Mouse (Mus musculus) CH12.LX (cell line): ENCODE results near the gene Sycp2. TPM values are rescaled to one million over a fixed set of nuclear protein-coding genes. Genes with fewer than 3 reads are reported as not detected.

Experiments used
- DNase-seq: peaks from one replicate; pipeline ENCODE4 v3.0.0-alpha.2; 2013; ENCODE audit errors: extremely low read depth
- H3K27ac ChIP-seq: 2 replicates; pipeline ENCODE4 v1.5.1; 2012; ENCODE audit warnings: low read depth, mild to moderate bottlenecking, control low read depth, moderate library complexity; ENCODE audit not compliant: insufficient read depth
- H3K27me3 ChIP-seq: replicated peaks from 2 replicates; pipeline ENCODE3; 2012; ENCODE audit warnings: inconsistent platforms
- H3K36me3 ChIP-seq, 2 experiments: replicated peaks in 1 of 2; 2 replicates each; pipeline versions ENCODE3 to v1.6.1; 2012; ENCODE audit warnings: inconsistent platforms in 1 of 2, low read length in 1 of 2, mild to moderate bottlenecking in 1 of 2, mixed read lengths in 1 of 2, moderate library complexity in 1 of 2; ENCODE audit not compliant: control insufficient read depth in 1 of 2, insufficient read depth in 1 of 2
- H3K4me1 ChIP-seq, 2 experiments: 2 replicates each; pipeline ENCODE4 v1.6.1; 2012; ENCODE audit warnings: inconsistent platforms in 1 of 2, moderate library complexity in 1 of 2; ENCODE audit not compliant: insufficient read depth in 2 of 2, control insufficient read depth in 1 of 2
- H3K4me2 ChIP-seq: 2 replicates; pipeline ENCODE4 v1.6.1; 2012; ENCODE audit warnings: low read depth, mild to moderate bottlenecking, control low read depth; ENCODE audit not compliant: poor library complexity, insufficient read depth, severe bottlenecking
- H3K4me3 ChIP-seq, 3 experiments: fragments of 150-350 bp in 1 of 3; sonication (generic) in 1 of 3; replicated peaks in 1 of 3; 2 replicates each; pipeline versions ENCODE3 to v1.5.1; 2011 to 2012; ENCODE audit warnings: low read depth in 2 of 3, low read length in 2 of 3, mild to moderate bottlenecking in 2 of 3, moderate library complexity in 2 of 3, control low read depth in 1 of 3, improper control_type of control experiment in 1 of 3, inconsistent platforms in 1 of 3, mixed read lengths in 1 of 3; ENCODE audit not compliant: poor library complexity in 1 of 3
- H3K79me2 ChIP-seq: replicated peaks from 2 replicates; pipeline ENCODE4 v1.6.1; 2012; ENCODE audit warnings: mild to moderate bottlenecking, moderate library complexity; ENCODE audit not compliant: control insufficient read depth, poor library complexity, insufficient read depth, severe bottlenecking; ENCODE audit errors: extremely low read depth
- H3K9ac ChIP-seq: 2 replicates; pipeline ENCODE4 v1.6.1; 2012; ENCODE audit warnings: low read depth, mild to moderate bottlenecking, control low read depth, moderate library complexity; ENCODE audit not compliant: insufficient read depth
- H3K9me3 ChIP-seq: replicated peaks from 2 replicates; pipeline ENCODE3; 2012; ENCODE audit warnings: low read length, inconsistent platforms, mixed read lengths
- BHLHE40 ChIP-seq: IDR thresholded peaks from 2 replicates; pipeline ENCODE4 v1.6.1; 2011; ENCODE audit warnings: mild to moderate bottlenecking, low read depth, low read length, improper control_type of control experiment
- CHD1 ChIP-seq: IDR thresholded peaks from 2 replicates; pipeline ENCODE4 v1.6.1; 2012; ENCODE audit warnings: low read depth, low read length, improper control_type of control experiment, inconsistent platforms
- CHD2 ChIP-seq: IDR thresholded peaks from 2 replicates; pipeline ENCODE4 v1.6.1; 2011; ENCODE audit warnings: low read length, improper control_type of control experiment
- CTCF ChIP-seq, 2 experiments: IDR thresholded peaks in 1 of 2; conservative IDR thresholded peaks in 1 of 2; 2 replicates each; pipeline ENCODE4 v1.5.1; 2011 to 2012; ENCODE audit warnings: low read depth in 2 of 2, low read length in 2 of 2, improper control_type of control experiment in 1 of 2, inconsistent platforms in 1 of 2, mild to moderate bottlenecking in 1 of 2, moderate library complexity in 1 of 2
- ELF1 ChIP-seq: IDR thresholded peaks from 2 replicates; pipeline ENCODE4 v1.6.1; 2014; ENCODE audit warnings: low read depth, mild to moderate bottlenecking, inconsistent platforms, low read length, improper control_type of control experiment
- EP300 ChIP-seq: IDR thresholded peaks from 2 replicates; pipeline ENCODE4 v1.6.1; 2011; ENCODE audit warnings: low read length, improper control_type of control experiment
- ETS1 ChIP-seq: conservative IDR thresholded peaks from 2 replicates; pipeline ENCODE4 v1.6.1; 2012; ENCODE audit warnings: low read depth, mild to moderate bottlenecking, inconsistent platforms, low read length, improper control_type of control experiment, moderate library complexity
- HCFC1 ChIP-seq: IDR thresholded peaks from 2 replicates; pipeline ENCODE4 v1.6.1; 2012; ENCODE audit warnings: low read depth, mild to moderate bottlenecking, inconsistent platforms, low read length, improper control_type of control experiment
- JUN ChIP-seq: IDR thresholded peaks from 2 replicates; pipeline ENCODE4 v1.6.1; 2011; ENCODE audit warnings: low read depth, mild to moderate bottlenecking, low read length, improper control_type of control experiment, moderate library complexity; ENCODE audit not compliant: insufficient read depth
- KAT2A ChIP-seq: IDR thresholded peaks from 2 replicates; pipeline ENCODE4 v1.6.1; 2012; ENCODE audit warnings: low read length, improper control_type of control experiment, inconsistent platforms; ENCODE audit not compliant: insufficient replicate concordance
- MAFK ChIP-seq: IDR thresholded peaks from 2 replicates; pipeline ENCODE4 v1.6.1; 2011; ENCODE audit warnings: low read length, improper control_type of control experiment; ENCODE audit not compliant: insufficient replicate concordance
- MEF2A ChIP-seq: IDR thresholded peaks from 2 replicates; pipeline ENCODE4 v1.6.1; 2014; ENCODE audit warnings: low read depth, mild to moderate bottlenecking, inconsistent platforms, low read length, improper control_type of control experiment, borderline replicate concordance
- NELFE ChIP-seq: IDR thresholded peaks from 2 replicates; pipeline ENCODE4 v1.6.1; 2011; ENCODE audit warnings: low read depth, low read length, improper control_type of control experiment
- PAX5 ChIP-seq: IDR thresholded peaks from 2 replicates; pipeline ENCODE4 v1.6.1; 2012; ENCODE audit warnings: low read length, inconsistent platforms, mixed read lengths
- POLR2A ChIP-seq: IDR thresholded peaks from 2 replicates; pipeline ENCODE4 v1.6.1; 2011; ENCODE audit warnings: low read depth, mild to moderate bottlenecking, improper control_type of control experiment, low read length
- POLR2AphosphoS2 ChIP-seq: IDR thresholded peaks from 2 replicates; pipeline ENCODE4 v1.6.1; 2011; ENCODE audit warnings: low read depth, low read length, improper control_type of control experiment
- RAD21 ChIP-seq: IDR thresholded peaks from 2 replicates; pipeline ENCODE4 v1.6.1; 2011; ENCODE audit warnings: low read depth, mild to moderate bottlenecking, low read length, improper control_type of control experiment, moderate library complexity
- RCOR1 ChIP-seq: conservative IDR thresholded peaks from 2 replicates; pipeline ENCODE4 v1.6.1; 2012; ENCODE audit warnings: low read depth, mild to moderate bottlenecking, inconsistent platforms, low read length, improper control_type of control experiment
- SMC3 ChIP-seq: IDR thresholded peaks from 2 replicates; pipeline ENCODE4 v1.6.1; 2011; ENCODE audit warnings: low read depth, low read length, improper control_type of control experiment
- TBP ChIP-seq: conservative IDR thresholded peaks from 2 replicates; pipeline ENCODE4 v1.6.1; 2011; ENCODE audit warnings: low read depth, low read length, improper control_type of control experiment
- TCF12 ChIP-seq: IDR thresholded peaks from 2 replicates; pipeline ENCODE4 v1.6.1; 2014; ENCODE audit warnings: low read depth, mild to moderate bottlenecking, inconsistent platforms, low read length, improper control_type of control experiment
- UBTF ChIP-seq: IDR thresholded peaks from 2 replicates; pipeline ENCODE4 v1.6.1; 2012; ENCODE audit warnings: low read depth, mild to moderate bottlenecking, inconsistent platforms, low read length, improper control_type of control experiment, moderate library complexity
- USF2 ChIP-seq: conservative IDR thresholded peaks from 2 replicates; pipeline ENCODE4 v1.6.1; 2011; ENCODE audit warnings: low read depth, low read length, improper control_type of control experiment
- ZKSCAN1 ChIP-seq: IDR thresholded peaks from 2 replicates; pipeline ENCODE4 v1.6.1; 2012; ENCODE audit warnings: low read depth, inconsistent platforms, low read length, improper control_type of control experiment, borderline replicate concordance
- ZNF384 ChIP-seq: IDR thresholded peaks from 2 replicates; pipeline ENCODE4 v1.6.1; 2012; ENCODE audit warnings: low read depth, low read length, improper control_type of control experiment, inconsistent platforms
- dilution Hi-C: fragments of 300-500 bp; cut with MboI; formaldehyde crosslinking; loops from 2 replicates; pipeline ENCODE4 v1.14.3; 2020; ENCODE audit warnings: low sequenced_read_pairs; ENCODE audit not compliant: extremely low pct_unique_long_range_greater_than_20kb, extremely low pct_ligation_motif_present
- in situ Hi-C: fragments of 300-500 bp; cut with MboI; formaldehyde crosslinking; loops from 3 replicates; pipeline ENCODE4 v1.14.3; 2019; ENCODE audit warnings: low sequenced_read_pairs, low pct_ligation_motif_present, low pct_unique_long_range_greater_than_20kb, mixed read lengths
- polyA plus RNA-seq: library from polyadenylated mRNA; unstranded; fragments of >175 nt; gene quantifications from 2 replicates; pipeline ENCODE4 v1.2.1, GENCODE M21; 2012; ENCODE audit warnings: low read depth; ENCODE audit not compliant: insufficient read length
- total RNA-seq, 2 experiments: library from RNA; depleted of rRNA; stranded (reverse); fragments of 300-350 nt in 1 of 2; fragments of >200 nt in 1 of 2; gene quantifications; 2 replicates each; pipeline ENCODE4 v1.2.3; 2012 to 2014

The Sycp2 gene
- total RNA-seq (2012; rRNA removed) = 0.04 TPM in 1 of 2 replicates, not detected in the other
- not detected in 2 replicates for total RNA-seq (2014; rRNA removed)
- polyA plus RNA-seq = not detected in 2 replicates

DNA sequence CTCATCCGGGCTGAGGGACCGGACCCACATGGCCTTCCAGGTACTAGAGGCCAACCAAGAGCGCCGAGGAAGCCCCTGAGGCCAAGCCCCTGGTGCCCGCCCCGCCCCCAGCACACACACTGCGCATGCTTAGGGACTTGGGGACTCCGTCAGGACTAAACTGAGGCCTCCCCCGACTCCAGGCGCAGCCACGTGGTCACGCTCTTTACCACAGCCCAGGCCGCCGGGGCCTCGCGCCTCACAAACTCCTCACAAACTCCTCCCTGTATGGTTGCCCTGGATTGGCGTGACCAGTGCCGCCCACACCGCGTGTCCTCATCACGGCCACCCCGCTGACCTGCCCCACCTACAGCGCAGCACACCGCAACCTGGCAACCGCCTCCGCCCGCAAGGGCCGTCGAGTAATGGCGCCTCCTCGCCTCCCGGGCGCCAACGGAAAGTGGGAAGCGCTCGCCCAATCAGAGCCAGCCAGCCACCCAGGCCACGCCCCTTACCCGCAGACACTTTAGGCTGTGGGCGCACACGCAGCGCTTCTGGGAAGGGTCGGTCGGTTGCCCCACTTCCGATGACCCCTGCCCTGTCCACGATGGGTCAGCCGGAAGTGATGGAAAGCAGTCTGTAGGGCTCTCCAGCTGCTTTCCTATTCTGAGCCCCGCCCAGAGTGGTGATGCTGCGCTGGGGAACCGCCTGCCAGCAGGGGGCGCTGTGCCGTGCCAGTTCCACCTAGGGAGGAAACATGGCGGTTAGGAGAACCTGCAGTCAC lies at the start of gene Sycp2:
Gene Sycp2 (minus strand): TSS at position 633 of the 763 bp plus-strand sequence.
- Histone ChIP-seq H3K79me2 (no peaks in the 10 kb centered on the region), H3K9me3 (peaks cover 11% of the 10 kb centered on the region), H3K4me2 (no peak within 1 kb of the TSS), H3K4me3 (no peak within 1 kb of the TSS), H3K4me1 (no peaks in the 10 kb centered on the region), H3K9ac (no peak within 1 kb of the TSS)
- in situ Hi-C loops = no loop called here
- DNase-seq = no peak
- dilution Hi-C loops = no loop called here
- TF ChIP-seq CTCF (conservative IDR thresholded peaks at IDR 0.05 in 1 of 2, IDR thresholded peaks at IDR 0.05 in 1 of 2; ENCODE audit: low read depth in 2 of 2, low read length in 2 of 2) (no peak), HCFC1 (no peak), TBP (no peak), ZKSCAN1 (no peak), NELFE (no peak), BHLHE40 (no peak), USF2 (no peak), MEF2A (no peak), RCOR1 (no peak), TCF12 (no peak), RAD21 (no peak), ELF1 (no peak), SMC3 (no peak), EP300 (no peak), CHD2 (no peak), POLR2A (no peak), ZNF384 (no peak), UBTF (no peak)
- TF ChIP-seq, all 38 proteins: peak for 0
- no peak within 1 kb of the TSS for H3K27ac ChIP-seq
- no peaks in the 10 kb centered on the region for H3K36me3 ChIP-seq
- peaks cover 5% of the 10 kb centered on the region for H3K27me3 ChIP-seq

DNA sequence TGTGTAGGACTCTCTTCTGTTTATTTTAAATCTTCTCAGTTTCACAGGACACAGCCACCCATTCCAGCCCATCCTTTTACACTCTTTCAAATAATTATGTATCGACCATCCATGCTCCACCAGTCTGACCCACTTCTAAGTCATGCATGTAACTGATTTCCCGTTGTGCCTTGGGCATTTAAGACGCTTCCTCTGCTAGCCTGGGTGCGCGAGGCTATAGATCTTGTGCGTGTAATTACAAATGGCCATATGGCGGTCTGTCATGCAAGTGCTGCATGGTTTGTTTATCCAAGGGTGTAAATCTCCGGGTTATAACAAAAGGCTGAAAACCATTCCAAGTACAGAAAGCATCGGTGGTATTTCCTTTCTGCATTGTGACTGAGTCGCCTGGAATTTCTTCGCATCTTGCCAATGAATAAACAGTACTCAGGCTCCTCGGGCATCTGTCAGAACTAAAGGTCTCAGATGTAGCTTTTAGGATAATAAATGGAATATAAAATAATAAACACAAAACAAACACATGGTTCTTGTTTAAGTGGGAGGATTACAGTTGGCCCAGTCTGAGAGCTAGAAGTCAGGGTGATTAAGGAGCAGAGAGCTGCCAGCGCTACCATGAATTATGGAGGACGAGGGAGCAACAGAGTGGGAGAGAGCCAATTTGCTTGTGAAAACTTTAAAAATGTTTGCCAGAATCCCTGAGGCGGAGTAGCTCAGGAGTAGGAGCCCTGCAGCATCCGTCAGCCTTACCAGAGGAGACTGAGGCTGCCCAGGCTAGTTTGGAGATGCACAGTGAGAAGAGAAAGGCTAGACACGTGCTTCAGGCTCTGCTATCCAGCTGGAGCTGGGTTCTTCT lies 47.4 kb upstream of the Sycp2 start:
- Histone ChIP-seq H3K36me3 (no peaks in the 10 kb centered on the region), H3K9ac (no peak overlapping the region), H3K27me3 (peaks cover 20% of the 10 kb centered on the region), H3K27ac (no peak overlapping the region), H3K4me3 (no peak overlapping the region), H3K4me2 (no peak overlapping the region), H3K4me1 (no peaks in the 10 kb centered on the region), H3K9me3 (no peaks in the 10 kb centered on the region), H3K79me2 (no peaks in the 10 kb centered on the region)
- dilution Hi-C loops = no loop called here
- in situ Hi-C loops = no loop called here
- no peak for TF ChIP-seq JUN
- TF ChIP-seq ETS1 = no peak
- no peak for TF ChIP-seq KAT2A
- no peak for TF ChIP-seq ELF1
- TF ChIP-seq CHD1 = no peak
- TF ChIP-seq USF2 = no peak
- no peak for TF ChIP-seq RAD21
- no peak for TF ChIP-seq POLR2AphosphoS2
- no peak for TF ChIP-seq MAFK
- TF ChIP-seq HCFC1 = no peak
- TF ChIP-seq PAX5 = no peak
- no peak for DNase-seq
